Mouse (Mus musculus): ENCODE data around the gene Tmub2. TPM values are rescaled to one million over a fixed set of nuclear protein-coding genes. Genes with fewer than 3 reads are reported as not detected.

Tmub2 gene
- total RNA-seq, 1 experiment, result 33.0 TPM

DNA sequence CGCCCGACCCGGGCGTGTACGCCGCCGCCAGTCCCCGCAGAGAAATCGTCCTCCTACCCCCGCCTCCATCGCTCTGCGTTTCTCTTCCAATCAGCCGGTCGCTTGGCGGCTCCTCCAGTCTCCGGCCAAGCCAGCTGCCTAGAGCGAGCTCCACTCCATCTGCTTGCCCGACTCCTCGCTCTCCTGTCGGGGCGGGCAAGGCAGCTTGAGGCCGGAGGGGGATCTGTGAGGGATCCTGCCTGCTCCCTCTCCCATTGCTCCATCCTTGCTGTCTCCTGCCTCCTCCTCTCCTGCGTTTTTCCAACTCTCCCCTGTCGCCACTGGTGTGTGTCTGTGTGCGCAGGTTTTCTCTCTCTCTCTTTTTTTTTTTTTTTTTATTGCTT, 34.7 kb downstream of the Tmub2 start, which contains the start of gene Ubtf:
Gene Ubtf (minus strand): TSS at position 333 of the 383 bp plus-strand sequence.
- in situ Hi-C loops (cut with MboI; ENCODE audit: low sequenced_read_pairs in 2 of 2, unreplicated experiment in 2 of 2), result no loop called here
- Histone ChIP-seq H3K9me3 (ENCODE audit: control insufficient read depth, insufficient read depth, low read depth, low read length) (no peaks in the 10 kb centered on the region), H3K9ac (ENCODE audit: insufficient read depth, low read depth, low read length, poor library complexity, severe bottlenecking) (peak within 1 kb of the TSS; percentile 99), H3K27ac (ENCODE audit: insufficient read depth, low read depth, low read length, poor library complexity, severe bottlenecking) (peak within 1 kb of the TSS; percentile 97), H3K4me3 (ENCODE audit: insufficient read depth in 1 of 2, low read depth in 1 of 2, low read length in 2 of 2, poor library complexity in 1 of 2, severe bottlenecking in 1 of 2) (peak within 1 kb of the TSS; percentile 76 to 91), H3K36me3 (ENCODE audit: control insufficient read depth, insufficient read depth, low read length, poor library complexity, severe bottlenecking) (peaks cover 11% of the 10 kb centered on the region), H3K4me1 (ENCODE audit: control insufficient read depth in 2 of 2, insufficient read depth in 2 of 2, low read length in 2 of 2, poor library complexity in 1 of 2) (peaks cover 1 to 19% of the 10 kb centered on the region in 2 experiments; a peak in 3 of 4 replicates)
- TF ChIP-seq ZNF384 (IDR thresholded peaks at IDR 0.05; ENCODE audit: low read depth, low read length), result no peak
- TF ChIP-seq HCFC1 (IDR thresholded peaks at IDR 0.05; ENCODE audit: borderline replicate concordance, insufficient read depth, low read length), result no peak
- no peak for TF ChIP-seq CHD2 (IDR thresholded peaks at IDR 0.05; ENCODE audit: low read depth, low read length)
- no peak for DNase-seq (ENCODE audit: low read depth, low spot score)

DNA sequence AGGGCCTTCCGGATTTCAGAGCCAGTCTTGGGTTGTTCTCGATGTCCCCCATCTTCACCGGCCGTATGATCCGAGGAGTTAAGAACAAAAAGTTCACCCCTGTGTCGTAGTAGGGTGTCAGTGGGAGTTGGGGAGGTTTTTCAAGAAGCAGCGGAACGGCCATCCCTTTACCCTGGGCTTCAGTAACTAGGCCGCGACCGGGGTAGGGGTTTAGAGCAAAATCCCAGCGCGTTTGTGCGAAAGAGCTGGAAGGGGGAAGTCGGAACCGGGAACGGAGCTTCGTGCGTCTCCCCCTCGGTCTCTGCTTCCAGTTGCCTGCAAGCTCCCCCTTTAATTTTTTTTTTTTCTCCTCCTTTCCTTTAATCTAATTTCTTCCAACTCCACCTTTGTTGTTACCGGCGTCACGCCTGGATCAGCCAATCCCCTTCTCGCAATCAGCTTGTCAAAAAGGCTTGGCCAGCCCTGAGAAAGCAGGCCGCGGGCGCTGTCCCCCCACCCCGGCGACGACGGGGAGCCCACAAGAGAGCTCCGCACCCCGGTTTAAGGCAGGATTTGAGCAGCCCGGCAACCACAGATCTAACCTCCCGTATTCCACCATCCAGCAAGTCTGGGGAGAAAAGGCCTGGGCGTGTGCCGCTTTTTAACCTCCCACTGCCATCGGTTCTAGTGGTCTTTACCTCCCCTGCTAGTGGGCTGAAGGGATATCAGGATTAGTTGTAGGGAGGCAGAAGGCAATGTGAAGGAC, 35.4 kb downstream of the Tmub2 start:
- H3K4me1 ChIP-seq (ENCODE audit: control insufficient read depth in 2 of 2, insufficient read depth in 2 of 2, low read length in 2 of 2, poor library complexity in 1 of 2), result peaks cover 1 to 15% of the 10 kb centered on the region in 2 experiments; a peak in 3 of 4 replicates
- no peak for DNase-seq (ENCODE audit: low read depth, low spot score)
- peaks cover 6% of the 10 kb centered on the region for H3K36me3 ChIP-seq (ENCODE audit: control insufficient read depth, insufficient read depth, low read length, poor library complexity, severe bottlenecking)
- no peaks in the 10 kb centered on the region for H3K9me3 ChIP-seq (ENCODE audit: control insufficient read depth, insufficient read depth, low read depth, low read length)
- H3K9ac ChIP-seq (ENCODE audit: insufficient read depth, low read depth, low read length, poor library complexity, severe bottlenecking), result peak overlapping the region; percentile 99
- in situ Hi-C loops (cut with MboI; ENCODE audit: low sequenced_read_pairs in 2 of 2, unreplicated experiment in 2 of 2), result loop anchor here in 1 of 2 experiments (10.0 kb wide), 1 partner anchor 115 kb away; the partner anchor contains the start of gene Grn
- H3K4me3 ChIP-seq (ENCODE audit: insufficient read depth in 1 of 2, low read depth in 1 of 2, low read length in 2 of 2, poor library complexity in 1 of 2, severe bottlenecking in 1 of 2), result peak overlapping the region; percentile 76 to 91
- H3K27ac ChIP-seq (ENCODE audit: insufficient read depth, low read depth, low read length, poor library complexity, severe bottlenecking), result peak overlapping the region; percentile 97; the same call in 1 of the 2 replicates
- no peak for TF ChIP-seq MAFK (IDR thresholded peaks at IDR 0.05; ENCODE audit: insufficient read depth, low read depth, low read length)
- TF ChIP-seq ZNF384 (IDR thresholded peaks at IDR 0.05; ENCODE audit: low read depth, low read length), result peak; percentile 82; the same call in 1 of the 2 replicates
- no peak for TF ChIP-seq ZC3H11A (IDR thresholded peaks at IDR 0.05; ENCODE audit: borderline replicate concordance, low read depth, low read length)
- TF ChIP-seq HCFC1 (IDR thresholded peaks at IDR 0.05; ENCODE audit: borderline replicate concordance, insufficient read depth, low read length), result no peak

DNA sequence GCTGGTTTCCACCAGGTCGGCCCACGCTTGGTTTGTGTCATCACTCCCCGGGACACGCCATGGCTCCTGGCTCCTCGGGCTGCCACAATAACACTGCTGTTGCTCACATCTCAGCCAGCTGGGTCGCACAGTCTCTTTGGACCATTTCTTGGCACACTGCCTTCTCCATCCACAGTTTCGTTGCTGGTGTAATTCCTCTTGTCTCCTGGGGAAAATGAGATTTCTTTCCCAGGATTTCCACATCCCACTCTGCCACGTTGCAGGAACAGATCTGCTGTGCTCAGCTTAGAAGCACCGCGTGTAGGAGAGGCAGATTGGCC, 35.9 kb downstream of the Tmub2 start:
- in situ Hi-C loops (cut with MboI; ENCODE audit: low sequenced_read_pairs in 2 of 2, unreplicated experiment in 2 of 2), result loop anchor here in 1 of 2 experiments (10.0 kb wide), 1 partner anchor 114 kb away; the partner anchor contains the start of gene Grn
- no peak for DNase-seq (ENCODE audit: low read depth, low spot score)

DNA sequence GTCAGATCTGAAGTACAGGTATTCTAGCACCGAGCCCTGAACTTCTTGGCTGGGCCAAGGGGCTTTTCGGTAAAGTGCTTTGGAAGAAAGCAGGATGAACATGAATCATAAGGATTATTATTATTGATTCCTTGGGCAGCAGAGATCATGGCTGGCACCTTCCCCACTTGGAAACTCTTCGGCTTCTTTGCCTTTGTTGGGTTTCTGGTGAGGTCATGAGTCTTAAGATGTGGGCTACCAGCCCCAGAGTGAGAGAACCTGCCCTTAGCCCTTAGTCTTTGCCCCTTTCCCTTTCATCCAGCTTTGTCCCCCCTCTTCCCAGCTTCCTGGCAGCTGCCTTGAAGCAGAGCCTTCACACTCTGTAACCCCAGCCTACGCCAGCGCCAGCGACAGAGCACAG, 37.2 kb downstream of the Tmub2 start:
- Histone ChIP-seq H3K36me3 (ENCODE audit: control insufficient read depth, insufficient read depth, low read length, poor library complexity, severe bottlenecking) (no peaks in the 10 kb centered on the region), H3K9ac (ENCODE audit: insufficient read depth, low read depth, low read length, poor library complexity, severe bottlenecking) (no peak overlapping the region), H3K9me3 (ENCODE audit: control insufficient read depth, insufficient read depth, low read depth, low read length) (no peaks in the 10 kb centered on the region), H3K4me1 (ENCODE audit: control insufficient read depth in 2 of 2, insufficient read depth in 2 of 2, low read length in 2 of 2, poor library complexity in 1 of 2) (peaks cover 1 to 12% of the 10 kb centered on the region in 2 experiments; a peak in 3 of 4 replicates), H3K4me3 (ENCODE audit: insufficient read depth in 1 of 2, low read depth in 1 of 2, low read length in 2 of 2, poor library complexity in 1 of 2, severe bottlenecking in 1 of 2) (no peak overlapping the region), H3K27ac (ENCODE audit: insufficient read depth, low read depth, low read length, poor library complexity, severe bottlenecking) (no peak overlapping the region)
- TF ChIP-seq MAFK (IDR thresholded peaks at IDR 0.05; ENCODE audit: insufficient read depth, low read depth, low read length) (no peak), ZC3H11A (IDR thresholded peaks at IDR 0.05; ENCODE audit: borderline replicate concordance, low read depth, low read length) (no peak), ZNF384 (IDR thresholded peaks at IDR 0.05; ENCODE audit: low read depth, low read length) (no peak), HCFC1 (IDR thresholded peaks at IDR 0.05; ENCODE audit: borderline replicate concordance, insufficient read depth, low read length) (no peak), CHD2 (IDR thresholded peaks at IDR 0.05; ENCODE audit: low read depth, low read length) (no peak)
- in situ Hi-C loops (cut with MboI; ENCODE audit: low sequenced_read_pairs in 2 of 2, unreplicated experiment in 2 of 2), result loop anchor here in 1 of 2 experiments (10.0 kb wide), 1 partner anchor 113 kb away; the partner anchor contains the start of gene Grn
- no peak for DNase-seq (ENCODE audit: low read depth, low spot score)

More for the DNA sequence above, 35.9 kb downstream of the Tmub2 start:
- TF ChIP-seq ZNF384 (IDR thresholded peaks at IDR 0.05; ENCODE audit: low read depth, low read length), result no peak
- Histone ChIP-seq H3K27ac (ENCODE audit: insufficient read depth, low read depth, low read length, poor library complexity, severe bottlenecking) (no peak overlapping the region), H3K9me3 (ENCODE audit: control insufficient read depth, insufficient read depth, low read depth, low read length) (no peaks in the 10 kb centered on the region), H3K4me1 (ENCODE audit: control insufficient read depth in 2 of 2, insufficient read depth in 2 of 2, low read length in 2 of 2, poor library complexity in 1 of 2) (peaks cover 1 to 12% of the 10 kb centered on the region in 2 experiments; a peak in 3 of 4 replicates), H3K36me3 (ENCODE audit: control insufficient read depth, insufficient read depth, low read length, poor library complexity, severe bottlenecking) (peaks cover under 1% of the 10 kb centered on the region; the same call in 1 of the 2 replicates), H3K4me3 (ENCODE audit: insufficient read depth in 1 of 2, low read depth in 1 of 2, low read length in 2 of 2, poor library complexity in 1 of 2, severe bottlenecking in 1 of 2) (peak overlapping the region; percentile 76 to 91), H3K9ac (ENCODE audit: insufficient read depth, low read depth, low read length, poor library complexity, severe bottlenecking) (peak overlapping the region; percentile 18)
